Comparison of ENCODE assay signal across 8 mouse cellular contexts in the genomic region with DNA sequence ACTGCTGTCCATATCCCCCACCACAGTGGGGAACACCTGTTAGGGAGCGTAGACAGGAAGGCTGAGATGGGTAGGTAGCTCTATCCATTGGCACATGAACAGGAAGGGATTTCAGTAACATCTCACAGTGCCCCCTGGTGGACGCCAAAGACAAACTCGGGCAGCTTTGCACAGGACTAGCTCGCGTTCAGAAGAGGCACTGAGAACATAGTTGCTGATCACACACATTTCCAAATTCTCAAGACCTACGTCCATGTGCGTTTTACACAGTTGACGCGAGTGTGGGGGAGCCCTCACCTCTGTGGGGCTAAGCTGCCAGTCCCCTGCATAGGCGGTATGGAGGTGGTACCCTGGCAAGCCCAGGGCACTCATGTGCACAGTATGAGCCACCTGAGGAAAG. TPM values are rescaled to one million over a fixed set of nuclear protein-coding genes. Genes with fewer than 3 reads are reported as not detected.
A peak's percentile ranks its signal among the peaks of the same experiment; 100 is the strongest.
DNase-seq lines count a peak whose midpoint lies in the region; ATAC-seq and TF ChIP-seq lines count a peak whose summit lies in the region.

No protein-coding gene starts in this region.

- H3K4me2 ChIP-seq in hindbrain, embryonic 13.5 days = peak overlapping the region; percentile 86

- 6% methylated on average over 10 of the region's 10 CpGs for WGBS in hindbrain, embryonic 13.5 days

- in situ Hi-C loops in Patski (cut with MboI; ENCODE audit: low pct_unique_long_range_greater_than_20kb) = loop anchor here (5.0 kb wide), 2 partner anchors 59 to 109 kb away; a partner anchor contains a TSS

- H3K36me3 ChIP-seq in hindbrain, embryonic 13.5 days = peaks cover 22% of the 10 kb centered on the region

- no peak for TF ChIP-seq CTCF in Patski (IDR thresholded peaks at IDR 0.05)

- peak; percentile 35 for ATAC-seq in Patski
- ATAC-seq in hindbrain, embryonic 13.5 days (ENCODE audit: low FRiP score) = peak; percentile 15; the same call in 1 of the 2 replicates

- peak; percentile 48 for DNase-seq in Patski (ENCODE audit: low read depth, low spot score)
- DNase-seq in cerebellum, postnatal 10 days = peak; percentile 94 to 95
- DNase-seq in frontal cortex, postnatal 10 days (ENCODE audit: low spot score in 2 of 2) = peak; percentile 81 to 87
- peak; percentile 86 to 96 for DNase-seq in layer of hippocampus, postnatal 25 days (ENCODE audit: extremely low spot score in 1 of 2, low spot score in 1 of 2)
- DNase-seq in lung, postnatal 14 days = peak; percentile 91
- DNase-seq in retina, adult 2 months (ENCODE audit: low read depth, low spot score) = peak; percentile 73
- peak; percentile 83 for DNase-seq in thymus, postnatal 25 days

- H3K9ac ChIP-seq in hindbrain, embryonic 13.5 days = peak overlapping the region; percentile 77

- no peaks in the 10 kb centered on the region for H3K9me3 ChIP-seq in hindbrain, embryonic 13.5 days

- POLR2A ChIA-PET in Patski (lab: Charles Lee) = interaction anchor here (0.6 to 2.0 kb wide), 7 partner anchors 14 to 102 kb away, joined by 3 to 6 read pairs (median 3); a partner anchor contains a TSS

- H3K4me3 ChIP-seq in hindbrain, embryonic 13.5 days = peak overlapping the region; percentile 60

- no peak overlapping the region for H3K27ac ChIP-seq in hindbrain, embryonic 13.5 days

- CTCF ChIA-PET in Patski (lab: Charles Lee) = interaction anchor here (0.7 to 3.1 kb wide), 26 partner anchors 9 to 109 kb away, joined by 3 to 28 read pairs (median 5); a partner anchor contains a TSS

- peaks cover 18% of the 10 kb centered on the region for H3K4me1 ChIP-seq in hindbrain, embryonic 13.5 days (replicated peaks)

- no peaks in the 10 kb centered on the region for H3K27me3 ChIP-seq in Patski
- no peaks in the 10 kb centered on the region for H3K27me3 ChIP-seq in hindbrain, embryonic 13.5 days

RNA-seq across cellular contexts. Expression of a gene that starts 1.4 kb away (rescaled TPM):
- 65.5 TPM for polyA plus RNA-seq in Patski (2021)
- polyA plus RNA-seq in hindbrain, embryonic 13.5 days (2015; fragmentation: Nextera tagmentation; extraction: Ambion mirVana) = 35.4 and 42.4 TPM in 2 replicates
- total RNA-seq in layer of hippocampus, postnatal 25 days (2021) = 10 to 100 TPM; 81.4 to 85.9 TPM

RNA-seq across cellular contexts. Expression of a gene that starts 4.0 kb away (rescaled TPM):
- polyA plus RNA-seq in Patski (2021) = not detected
- polyA plus RNA-seq in hindbrain, embryonic 13.5 days (2015; fragmentation: Nextera tagmentation; extraction: Ambion mirVana) = 4.4 and 6.0 TPM in 2 replicates
- 1 to 10 TPM; 1.9 to 2.3 TPM for total RNA-seq in layer of hippocampus, postnatal 25 days (2021)

RNA-seq across cellular contexts. Expression of a gene that starts 7.1 kb away (rescaled TPM):
- polyA plus RNA-seq in Patski (2021) = 0.54 TPM
- 0.32 and 0.48 TPM in 2 replicates for polyA plus RNA-seq in hindbrain, embryonic 13.5 days (2015; fragmentation: Nextera tagmentation; extraction: Ambion mirVana)
- total RNA-seq in layer of hippocampus, postnatal 25 days (2021) = under 1 TPM; 0.12 to 0.15 TPM

RNA-seq across cellular contexts. Expression of a gene that starts 13.3 kb away (rescaled TPM):
- 0.49 TPM for polyA plus RNA-seq in Patski (2021)
- 29.4 and 33.8 TPM in 2 replicates for polyA plus RNA-seq in hindbrain, embryonic 13.5 days (2015; fragmentation: Nextera tagmentation; extraction: Ambion mirVana)
- total RNA-seq in layer of hippocampus, postnatal 25 days (2021) = 10 to 100 TPM; 13.1 to 15.8 TPM

RNA-seq across cellular contexts. Expression of a gene that starts 24.8 kb away (rescaled TPM):
- 0.08 TPM for polyA plus RNA-seq in Patski (2021)
- polyA plus RNA-seq in hindbrain, embryonic 13.5 days (2015; fragmentation: Nextera tagmentation; extraction: Ambion mirVana) = 25.1 and 44.1 TPM in 2 replicates
- 10 to 100 TPM; 42.1 to 43.6 TPM for total RNA-seq in layer of hippocampus, postnatal 25 days (2021)
